Mouse (Mus musculus) ES-Bruce4 (cell line): Measurements from ENCODE around the gene Gm6408. TPM values are rescaled to one million over a fixed set of nuclear protein-coding genes. Genes with fewer than 3 reads are reported as not detected.

Source experiments
- H3K27ac ChIP-seq: 2 replicates; pipeline ENCODE4 v1.5.1; 2012; ENCODE audit warnings: low read length, inconsistent platforms; ENCODE audit not compliant: insufficient read depth
- H3K27me3 ChIP-seq: 2 replicates; pipeline ENCODE4 v1.6.1; 2012; ENCODE audit warnings: mild to moderate bottlenecking, low read length, inconsistent platforms; ENCODE audit not compliant: control insufficient read depth, poor library complexity, insufficient read depth, severe bottlenecking
- H3K36me3 ChIP-seq: 2 replicates; pipeline ENCODE4 v1.6.1; 2012; ENCODE audit warnings: inconsistent platforms, mild to moderate bottlenecking, low read length, moderate library complexity; ENCODE audit not compliant: control insufficient read depth, poor library complexity, insufficient read depth, severe bottlenecking
- H3K4me1 ChIP-seq: one replicate; pipeline ENCODE4 v1.8.1; 2011; ENCODE audit warnings: low read length; ENCODE audit not compliant: control insufficient read depth, insufficient read depth
- H3K4me3 ChIP-seq: 2 replicates; pipeline ENCODE4 v1.5.1; 2011; ENCODE audit warnings: low read depth, mild to moderate bottlenecking, low read length
- H3K9ac ChIP-seq: 2 replicates; pipeline ENCODE4 v1.6.1; 2012; ENCODE audit warnings: low read depth, mild to moderate bottlenecking, inconsistent platforms; ENCODE audit not compliant: poor library complexity, severe bottlenecking
- H3K9me3 ChIP-seq: replicated peaks from 2 replicates; pipeline ENCODE4 v1.6.1; 2012; ENCODE audit warnings: mild to moderate bottlenecking, low read length, inconsistent platforms; ENCODE audit not compliant: control insufficient read depth, poor library complexity, insufficient read depth, severe bottlenecking
- CTCF ChIP-seq: IDR thresholded peaks from one replicate; pipeline ENCODE4 v1.8.1; 2011; ENCODE audit warnings: low read depth, low read length
- EP300 ChIP-seq: IDR thresholded peaks from 2 replicates; pipeline ENCODE4 v1.6.1; 2011; ENCODE audit warnings: low read depth, low read length; ENCODE audit not compliant: insufficient read depth
- POLR2A ChIP-seq: IDR thresholded peaks from one replicate; pipeline ENCODE4 v1.8.1; 2011; ENCODE audit warnings: low read length; ENCODE audit not compliant: insufficient read depth
- polyA plus RNA-seq: library from polyadenylated mRNA; stranded (reverse); fragments of >200 nt; gene quantifications from 2 replicates; pipeline ENCODE4 v1.2.4, GENCODE M21; 2011; ENCODE audit warnings: low read depth; ENCODE audit not compliant: missing spikeins, insufficient read depth, insufficient read length

Gm6408 gene
- polyA plus RNA-seq, 1 experiment = not detected

DNA sequence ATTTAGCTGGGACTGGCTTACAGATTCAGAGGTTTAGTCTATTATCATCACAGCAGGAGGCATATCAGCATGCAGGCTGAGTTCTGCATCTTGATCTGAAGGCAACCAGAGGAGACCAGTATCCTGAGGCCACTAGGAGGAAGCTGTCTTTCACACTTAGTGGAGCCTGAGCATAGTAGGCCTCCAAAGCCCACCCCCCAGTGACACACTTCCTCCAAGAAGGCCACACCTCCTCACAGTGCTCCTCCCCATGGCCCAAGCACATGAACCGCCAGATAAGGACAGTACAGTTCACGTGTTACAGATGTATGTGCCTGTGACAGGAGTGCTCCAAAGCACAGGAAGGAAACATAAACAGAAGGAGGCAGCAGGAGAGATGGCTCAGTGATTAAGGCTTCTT lies 39.0 kb upstream of the Gm6408 start:
- H3K4me1 ChIP-seq = no peaks in the 10 kb centered on the region
- peaks cover 6% of the 10 kb centered on the region for H3K36me3 ChIP-seq
- no peak overlapping the region for H3K27ac ChIP-seq

DNA sequence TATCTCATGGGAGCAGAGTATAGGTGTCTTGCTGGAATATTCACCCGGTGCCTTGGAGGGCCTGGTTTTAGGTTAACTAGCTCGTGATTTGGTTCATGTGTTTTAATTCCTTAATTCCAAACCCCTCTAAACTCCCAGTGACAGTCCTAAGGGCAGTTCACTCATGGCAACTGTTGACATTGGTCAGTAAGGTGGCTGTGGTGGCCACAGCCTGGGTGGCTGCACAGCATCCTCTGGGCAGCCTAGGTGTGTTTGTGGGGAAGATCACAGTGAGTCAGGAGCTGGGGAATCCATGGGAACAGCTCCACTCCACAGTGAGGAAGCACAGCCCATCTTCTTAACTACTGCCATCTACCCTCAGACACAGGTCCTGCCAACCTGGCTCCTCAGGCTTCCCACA lies 35.1 kb upstream of the Gm6408 start:
- Histone ChIP-seq H3K27ac (no peak overlapping the region), H3K9me3 (peaks cover 12% of the 10 kb centered on the region), H3K4me1 (no peaks in the 10 kb centered on the region), H3K9ac (no peak overlapping the region), H3K36me3 (no peaks in the 10 kb centered on the region; the same call in 1 of the 2 replicates), H3K27me3 (no peaks in the 10 kb centered on the region), H3K4me3 (no peak overlapping the region)
- no peak for TF ChIP-seq CTCF
- TF ChIP-seq POLR2A = no peak

More for the DNA sequence above, 39.0 kb upstream of the Gm6408 start:
- Histone ChIP-seq H3K9ac (no peak overlapping the region), H3K4me3 (no peak overlapping the region), H3K9me3 (peaks cover 12% of the 10 kb centered on the region), H3K27me3 (no peaks in the 10 kb centered on the region)
- TF ChIP-seq POLR2A = no peak
- TF ChIP-seq EP300 = no peak
- TF ChIP-seq CTCF = no peak

DNA sequence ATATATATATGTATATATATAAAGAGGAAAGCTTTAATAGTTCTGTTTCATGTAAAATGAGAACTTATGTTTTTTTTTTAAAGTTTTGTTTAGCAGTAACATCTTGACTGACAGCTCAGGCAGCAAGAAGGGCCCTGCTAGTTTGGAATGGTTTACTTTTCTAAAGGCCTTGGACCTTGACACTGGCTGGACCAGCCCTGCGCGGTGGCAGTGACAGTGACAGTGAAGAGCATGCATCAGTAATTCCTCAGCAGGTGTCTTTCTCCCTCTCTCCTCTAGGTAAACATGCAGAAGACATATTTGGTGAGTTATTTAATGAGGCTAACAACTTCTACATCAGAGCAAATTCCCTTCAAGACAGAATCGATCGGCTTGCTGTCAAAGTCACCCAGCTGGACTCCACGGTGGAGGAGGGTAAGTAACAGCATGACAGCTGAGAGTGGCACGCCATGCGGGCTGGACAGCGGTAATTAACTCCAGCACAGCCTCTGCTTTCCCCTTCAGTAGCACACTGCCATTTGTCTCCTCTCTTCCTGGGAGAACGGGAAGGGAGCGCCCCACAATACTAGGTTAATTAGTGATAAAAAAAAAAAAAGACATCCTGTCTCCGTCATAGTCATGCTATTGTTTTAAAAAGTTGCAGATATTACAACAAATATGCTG lies 30.0 kb upstream of the Gm6408 start:
- H3K9me3 ChIP-seq = peaks cover 12% of the 10 kb centered on the region
- no peak overlapping the region for H3K9ac ChIP-seq
- TF ChIP-seq CTCF = no peak
- TF ChIP-seq EP300 = no peak
- no peak for TF ChIP-seq POLR2A
- peaks cover 5% of the 10 kb centered on the region; the same call in 1 of the 2 replicates for H3K36me3 ChIP-seq
- H3K4me3 ChIP-seq = no peak overlapping the region
- no peaks in the 10 kb centered on the region for H3K4me1 ChIP-seq
- no peaks in the 10 kb centered on the region for H3K27me3 ChIP-seq
- no peak overlapping the region for H3K27ac ChIP-seq

DNA sequence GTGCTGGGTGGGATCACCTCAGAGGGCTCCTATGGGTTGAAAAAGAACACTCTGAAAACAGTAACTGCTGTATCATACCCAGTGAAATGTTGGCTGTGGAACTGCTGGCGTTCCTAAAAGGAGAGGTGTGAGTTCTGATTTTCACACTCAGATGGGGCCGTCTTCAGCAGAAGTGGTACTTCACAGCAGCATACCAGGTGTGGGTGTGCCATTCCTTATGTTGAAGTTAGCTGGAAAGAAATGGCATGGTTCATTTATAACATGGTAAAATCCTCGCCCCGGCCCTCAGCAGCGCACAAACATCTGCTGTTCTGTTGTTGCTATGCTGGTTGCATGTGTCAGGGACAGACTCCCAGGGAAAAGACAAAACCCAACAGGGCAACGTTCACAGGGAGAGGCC lies 28.2 kb upstream of the Gm6408 start:
- no peaks in the 10 kb centered on the region for H3K27me3 ChIP-seq
- TF ChIP-seq CTCF = no peak
- no peak for TF ChIP-seq POLR2A
- TF ChIP-seq EP300 = no peak
- H3K4me3 ChIP-seq = no peak overlapping the region
- no peaks in the 10 kb centered on the region for H3K4me1 ChIP-seq
- H3K9me3 ChIP-seq = no peaks in the 10 kb centered on the region
- no peak overlapping the region for H3K27ac ChIP-seq
- peaks cover 7% of the 10 kb centered on the region for H3K36me3 ChIP-seq
- H3K9ac ChIP-seq = no peak overlapping the region

DNA sequence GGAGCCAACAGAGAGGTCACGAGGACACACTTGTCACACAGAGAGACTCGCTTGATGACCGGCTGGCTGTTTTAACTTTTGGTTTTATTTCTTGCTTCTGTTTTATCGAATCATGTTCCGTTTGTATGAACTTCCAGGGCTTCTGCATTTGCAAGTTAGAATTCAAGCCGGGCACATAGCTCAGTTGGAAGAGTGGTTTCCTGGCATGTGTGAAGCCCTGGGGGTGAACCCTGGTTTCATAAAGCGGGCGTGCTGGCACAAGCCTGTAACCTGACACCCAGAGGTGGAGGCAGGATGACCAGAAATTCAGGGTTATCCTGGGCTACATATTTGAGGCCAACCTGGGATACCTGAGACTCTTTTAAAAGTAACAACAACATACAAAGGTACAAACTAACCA lies 20.2 kb upstream of the Gm6408 start:
- no peak for TF ChIP-seq EP300
- no peak for TF ChIP-seq CTCF
- TF ChIP-seq POLR2A = no peak
- Histone ChIP-seq H3K4me1 (peaks cover 2% of the 10 kb centered on the region), H3K9ac (no peak overlapping the region), H3K9me3 (no peaks in the 10 kb centered on the region), H3K36me3 (peaks cover 24% of the 10 kb centered on the region), H3K27me3 (no peaks in the 10 kb centered on the region), H3K4me3 (no peak overlapping the region), H3K27ac (no peak overlapping the region)

GRCm38 (mm10) chr5:146466663-146467062 lies 15.1 kb upstream of the Gm6408 start:
- Histone ChIP-seq H3K27me3 (no peaks in the 10 kb centered on the region), H3K4me1 (peaks cover under 1% of the 10 kb centered on the region)
- TF ChIP-seq POLR2A (no peak), EP300 (no peak), CTCF (no peak)

More at GRCm38 (mm10) chr5:146466663-146467062, 15.1 kb upstream of the Gm6408 start:
- no peaks in the 10 kb centered on the region for H3K9me3 ChIP-seq
- H3K36me3 ChIP-seq = peaks cover 15% of the 10 kb centered on the region
- no peak overlapping the region for H3K4me3 ChIP-seq
- H3K9ac ChIP-seq = no peak overlapping the region
- H3K27ac ChIP-seq = no peak overlapping the region
